Mouse (Mus musculus) adrenal gland, postnatal 36 days (tissue): ENCODE measurements around the gene Dnah6. TPM values are rescaled to one million over a fixed set of nuclear protein-coding genes. Genes with fewer than 3 reads are reported as not detected.
A peak's percentile ranks its signal among the peaks of the same experiment; 100 is the strongest.

Experiments
- DNase-seq, 2 experiments: peaks; one replicate each; pipeline ENCODE4 v3.0.0; 2021; ENCODE audit warnings: mixed read lengths in 1 of 2
- total RNA-seq, 2 experiments: library from RNA; stranded (reverse); gene quantifications; 2 replicates each; pipeline ENCODE4 v1.2.3; 2021

Gene Dnah6
- total RNA-seq, 2 experiments from 2014 or later = 0.03 to 0.07 TPM

- DNase-seq = no peak
These were observed 7.0 kb upstream of the Dnah6 start for GRCm38 (mm10) chr6:73228408-73228807.

DNA sequence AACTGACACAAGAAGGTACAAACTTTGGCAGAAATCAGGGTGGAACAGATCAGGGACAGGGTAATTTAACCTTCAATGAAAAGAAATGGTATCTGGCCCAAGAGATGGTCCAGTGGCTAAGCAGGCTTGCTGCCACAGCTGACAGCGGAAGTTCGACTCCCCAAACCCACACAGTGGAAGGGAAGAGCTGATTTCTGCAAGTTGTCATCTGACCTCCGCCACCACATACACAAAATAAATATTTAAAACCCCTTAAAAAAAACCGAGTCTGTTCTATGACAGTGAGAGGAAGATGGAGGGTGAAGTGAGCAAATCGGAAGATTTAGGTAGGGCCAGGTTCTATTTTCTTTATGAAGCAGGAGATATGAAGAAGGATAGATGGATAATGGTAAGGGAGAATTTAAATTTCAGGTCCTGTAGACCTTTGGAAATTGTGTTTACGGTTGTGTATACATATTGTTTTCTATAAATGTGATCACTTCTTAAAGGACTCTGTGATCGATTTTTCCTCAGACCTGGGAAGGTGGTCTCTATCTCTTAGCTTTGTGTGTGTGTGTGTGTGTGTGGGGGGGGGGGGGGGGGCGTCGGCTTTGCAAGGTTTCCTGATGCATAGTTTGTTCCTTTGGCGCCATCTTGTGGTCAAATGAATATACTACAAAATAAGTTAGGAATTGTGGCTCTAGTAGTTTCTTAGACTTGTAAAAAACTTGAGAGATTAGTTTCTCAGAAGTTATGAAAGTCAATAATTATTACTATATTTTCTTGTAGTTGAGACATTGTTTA, 6.1 kb upstream of the Dnah6 start:
- DNase-seq = no peak

- peak; percentile 93 for DNase-seq
These were observed 1.5 kb upstream of the Dnah6 start for GRCm38 (mm10) chr6:73222841-73223526.

GRCm38 (mm10) chr6:73221958-73222735, 696 bp upstream of the Dnah6 start:
- DNase-seq = peak in 1 of 2 experiments; percentile 26

GRCm38 (mm10) chr6:73211602-73212001, 9.8 kb downstream of the Dnah6 start:
- DNase-seq = no peak

DNA sequence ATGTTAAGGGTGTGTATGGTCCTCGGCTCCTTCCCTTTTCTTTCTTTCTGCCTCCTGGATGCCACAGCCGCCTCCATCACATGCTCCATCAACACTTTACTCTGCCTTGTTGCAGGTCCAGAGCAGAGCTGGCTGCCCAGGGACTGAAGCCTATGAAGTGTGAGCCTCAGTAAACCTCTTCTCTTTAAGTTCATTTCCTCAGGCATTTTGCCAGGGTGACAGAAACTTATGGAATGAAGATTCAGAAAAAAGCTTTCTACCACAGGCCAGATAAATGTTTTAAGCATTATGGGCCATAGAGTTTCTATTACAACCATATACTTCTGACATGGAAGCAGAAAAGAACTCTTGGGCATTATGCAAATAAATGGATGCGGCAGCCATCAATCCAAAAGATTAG, 10.4 kb downstream of the Dnah6 start:
- DNase-seq = no peak

- no peak for DNase-seq
These were observed 10.9 kb downstream of the Dnah6 start for GRCm38 (mm10) chr6:73210445-73210972.

DNA sequence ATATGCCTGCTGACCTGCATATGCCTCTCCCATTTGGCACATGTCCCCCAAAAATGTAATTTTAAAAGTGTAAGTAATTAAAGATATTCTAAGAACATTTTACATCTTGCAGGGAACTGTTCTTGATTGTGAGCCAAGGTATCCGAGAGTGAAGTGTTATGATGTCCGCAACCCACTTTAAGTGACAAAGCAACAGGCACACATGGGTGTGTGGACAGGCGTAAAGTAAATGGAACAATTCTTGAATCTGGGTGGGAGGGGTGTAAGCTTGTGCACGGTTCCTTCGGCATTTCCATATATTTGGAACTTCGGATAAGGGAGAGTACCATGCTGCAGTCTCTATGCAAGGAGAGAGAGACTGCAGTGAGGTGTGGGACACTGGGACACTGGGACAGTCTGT, 11.9 kb downstream of the Dnah6 start:
- no peak for DNase-seq

DNA sequence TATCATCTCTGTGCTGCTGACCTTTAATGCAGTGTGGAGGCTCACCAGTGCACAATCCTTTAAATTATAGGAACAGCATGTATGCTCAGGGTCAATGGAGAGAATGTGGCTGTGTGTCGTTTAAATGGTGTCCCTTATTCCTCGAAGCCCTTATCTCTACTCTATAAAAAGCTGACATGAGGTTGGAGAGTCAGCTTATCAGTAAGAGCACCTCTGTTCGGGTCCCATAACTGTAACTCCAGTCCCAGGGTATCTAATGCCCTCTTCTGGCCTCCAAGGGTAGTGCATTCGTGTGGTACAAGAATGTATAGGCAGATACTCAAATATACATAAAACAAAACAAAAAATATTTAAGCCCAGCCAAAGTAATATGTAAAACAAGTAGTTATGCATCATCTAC, 16.5 kb downstream of the Dnah6 start:
- peak in 1 of 2 experiments; percentile 3 for DNase-seq

DNA sequence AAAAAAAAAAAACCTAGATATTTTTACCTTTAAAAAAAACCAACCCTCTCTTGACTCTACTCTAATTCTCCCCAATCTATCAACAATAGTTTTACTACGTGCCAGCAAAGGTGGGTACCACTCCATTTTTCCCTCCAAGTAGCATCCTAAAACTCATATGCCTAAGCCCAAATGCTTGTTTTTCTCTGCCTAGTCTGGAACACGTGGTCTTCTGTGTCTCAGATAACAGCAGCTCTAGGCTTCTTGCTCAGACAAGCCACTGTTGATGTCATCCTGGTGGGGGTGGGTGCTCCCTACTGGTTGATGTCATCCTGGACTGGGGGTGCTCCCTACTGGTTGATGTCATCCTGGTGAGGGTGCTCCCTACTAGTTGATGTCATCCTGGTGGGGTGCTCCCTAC, 17.7 kb downstream of the Dnah6 start:
- no peak for DNase-seq

- DNase-seq = no peak
These were observed 26.2 kb downstream of the Dnah6 start for GRCm38 (mm10) chr6:73195291-73195690.

- DNase-seq = no peak
These were observed 30.7 kb downstream of the Dnah6 start for GRCm38 (mm10) chr6:73190756-73191155.

GRCm38 (mm10) chr6:73184276-73184675, 37.2 kb downstream of the Dnah6 start:
- no peak for DNase-seq

DNA sequence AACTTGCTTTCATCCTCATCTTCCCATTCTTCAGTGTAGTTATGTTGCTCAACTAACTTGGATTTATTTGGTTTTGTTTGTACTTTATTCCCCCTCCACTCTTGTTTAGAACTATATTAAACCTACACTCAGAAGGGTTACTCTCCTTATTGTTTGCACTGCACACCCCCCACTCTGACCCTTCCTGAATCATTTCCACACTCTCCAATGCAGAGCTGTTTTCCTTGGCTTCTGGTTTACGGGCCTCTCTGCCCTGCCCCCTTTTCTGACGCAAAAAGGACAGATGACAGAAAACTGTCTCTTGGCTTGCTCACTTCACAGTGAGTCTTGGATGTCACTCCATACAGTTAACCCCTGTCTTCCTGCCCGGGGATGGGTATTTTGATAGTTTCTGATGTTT, 38.5 kb downstream of the Dnah6 start:
- no peak for DNase-seq

DNA sequence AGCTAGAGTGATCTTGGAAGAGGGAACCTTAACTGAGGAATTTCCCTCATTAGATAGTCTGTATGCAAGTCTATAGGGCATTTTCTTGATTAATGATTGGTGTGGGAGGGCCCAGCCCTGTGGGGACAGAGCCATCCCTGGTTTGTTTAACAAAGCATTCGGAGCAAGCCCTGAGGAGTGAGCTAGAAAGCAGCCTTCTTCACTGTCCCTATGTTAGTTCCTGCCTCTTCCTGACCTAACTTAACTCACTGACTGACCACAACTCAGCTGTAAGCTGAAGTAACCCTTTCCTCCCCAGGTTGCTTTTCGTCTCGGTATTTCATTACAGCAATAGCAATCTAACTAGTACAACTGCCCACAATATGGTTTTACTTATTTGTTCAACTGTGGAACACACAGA, 39.0 kb downstream of the Dnah6 start:
- no peak for DNase-seq

DNA sequence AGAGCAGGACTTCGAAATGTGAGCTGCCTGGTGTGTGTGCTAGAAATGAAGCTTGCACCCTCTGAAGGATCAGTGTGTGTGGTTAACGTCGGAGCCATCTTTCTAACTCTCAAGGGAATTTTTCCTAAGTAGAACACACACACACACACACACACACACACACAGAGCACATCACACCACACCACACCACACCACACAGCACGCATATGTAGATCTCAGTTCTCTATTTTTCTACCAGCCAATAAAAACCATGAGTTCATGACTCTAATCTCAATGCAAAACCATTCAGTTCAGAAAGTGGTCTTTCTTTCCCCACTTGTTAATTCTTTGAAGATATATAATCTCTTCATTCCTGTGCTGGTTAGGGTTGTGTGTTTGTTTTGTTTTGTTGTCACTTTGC, 39.4 kb downstream of the Dnah6 start:
- no peak for DNase-seq

DNA sequence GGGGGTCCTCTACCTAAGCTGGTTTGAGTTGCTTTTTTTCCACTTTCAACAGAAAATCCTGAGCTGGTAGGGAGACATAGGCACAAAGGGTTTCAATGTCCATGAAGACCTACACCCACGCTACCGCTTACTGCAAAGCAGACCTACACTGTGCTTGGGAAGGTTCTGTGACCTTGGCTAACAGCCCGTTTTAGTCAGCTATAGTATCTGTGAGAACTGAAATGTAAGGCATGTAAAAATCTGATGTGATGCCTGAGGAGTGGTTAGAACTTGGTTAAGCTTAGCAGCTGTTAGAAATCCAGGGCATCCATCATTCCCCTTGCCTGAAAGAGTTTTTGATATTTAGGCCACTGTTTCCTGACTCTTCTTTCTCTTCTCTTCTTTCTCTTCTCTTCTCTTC, 46.3 kb downstream of the Dnah6 start:
- DNase-seq = no peak

DNA sequence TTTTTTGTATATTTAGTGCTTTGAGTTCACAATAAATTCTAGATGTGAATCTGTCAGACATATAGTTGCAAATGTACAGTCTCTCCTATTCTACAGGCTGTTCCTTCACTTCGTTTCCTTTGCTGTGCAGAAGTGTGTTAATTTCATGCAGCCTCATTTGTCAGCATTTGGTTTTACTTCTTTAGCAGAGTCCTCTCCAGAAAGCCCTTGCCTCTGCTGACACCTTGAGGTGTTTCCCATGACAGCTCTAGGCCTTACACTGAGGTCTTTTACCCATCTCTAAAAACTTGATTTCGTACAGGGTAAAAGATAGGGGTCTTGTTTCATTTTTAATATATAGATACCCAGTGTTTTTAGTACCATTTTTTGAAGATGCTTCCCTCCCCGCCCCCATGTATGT, 54.2 kb downstream of the Dnah6 start:
- no peak for DNase-seq

- no peak for DNase-seq
These were observed 58.5 kb downstream of the Dnah6 start for GRCm38 (mm10) chr6:73162958-73163357.

- no peak for DNase-seq
These were observed 60.1 kb downstream of the Dnah6 start for GRCm38 (mm10) chr6:73161338-73161737.

DNA sequence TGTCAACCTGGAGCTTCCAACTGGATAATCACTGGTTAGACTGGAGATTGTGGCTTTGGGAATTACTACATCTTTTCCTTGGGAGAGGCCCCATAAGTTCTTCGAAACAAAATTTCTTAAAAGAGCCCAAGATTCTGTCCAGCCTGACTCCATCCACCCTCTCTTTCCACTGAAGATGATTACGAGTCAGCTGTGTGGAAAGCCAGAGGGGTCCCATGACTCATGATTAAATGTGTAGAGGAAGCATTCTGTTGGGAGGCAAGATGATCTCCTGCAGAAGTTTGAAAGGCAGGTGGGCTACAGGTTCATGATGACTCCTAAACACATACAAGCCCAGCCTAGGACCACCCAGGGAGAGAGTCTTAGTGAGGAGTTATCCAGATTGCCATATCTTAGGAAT, 66.0 kb downstream of the Dnah6 start:
- no peak for DNase-seq

- peak; percentile 84 for DNase-seq
These were observed 67.8 kb downstream of the Dnah6 start for GRCm38 (mm10) chr6:73153675-73154074.

DNA sequence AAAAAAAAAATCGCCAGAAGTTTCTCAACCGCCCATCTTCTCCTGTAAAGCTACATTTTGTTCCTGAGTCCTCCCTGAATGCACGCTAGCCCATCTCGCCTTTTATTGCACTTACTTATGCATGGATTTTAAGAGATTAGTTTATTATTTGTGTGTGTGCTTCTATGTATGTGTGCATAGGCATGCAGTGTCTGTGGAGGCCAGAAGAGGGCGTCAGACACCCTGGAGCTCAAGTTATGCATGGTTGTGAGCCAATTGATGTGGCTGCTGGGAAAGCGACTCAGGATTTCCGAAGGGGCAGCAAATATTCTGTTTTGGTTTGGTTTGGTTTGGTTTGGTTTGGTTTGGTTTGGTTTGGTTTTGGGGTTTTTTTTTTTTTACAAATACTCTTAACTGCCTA, 78.0 kb downstream of the Dnah6 start:
- DNase-seq = no peak
